In the genomic region with DNA sequence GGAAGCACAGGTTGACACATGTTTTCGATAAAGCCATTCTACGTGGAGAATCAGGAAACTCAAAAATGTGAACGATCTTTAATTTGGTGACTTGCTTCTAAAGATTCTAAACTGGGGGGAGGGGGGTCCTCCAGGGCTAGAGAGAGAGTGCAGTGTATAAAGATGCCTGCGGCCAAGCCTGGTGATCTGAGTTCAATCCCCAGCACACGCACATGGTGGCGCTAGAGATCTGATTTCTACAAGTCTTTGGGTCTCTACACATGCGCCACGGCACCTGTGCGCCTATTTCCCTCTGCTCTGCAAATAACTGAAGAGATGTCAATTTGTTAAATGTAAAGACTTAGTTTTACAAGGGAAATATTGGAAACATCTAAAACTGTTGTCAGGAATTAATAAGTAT, we compare ENCODE assay signal across 21 mouse cellular contexts.
A peak's percentile ranks its signal among the peaks of the same experiment; 100 is the strongest.
DNase-seq lines count a peak whose midpoint lies in the region; ATAC-seq and TF ChIP-seq lines count a peak whose summit lies in the region.
"Had no signal": no experiment of that assay in that cellular context is flagged by ENCODE, and none has a peak within 500 bp of the region (broad histone marks: within the 10 kb centered on the region; RNA-seq: fewer than 3 reads in every experiment).

No protein-coding gene starts in this region.

- no peak for DNase-seq in liver, embryonic 14.5 days (ENCODE audit: low read depth in 3 of 3, low spot score in 3 of 3)
- peak; percentile 6 for DNase-seq in NIH3T3 (ENCODE audit: low read depth)
- no peak for DNase-seq in left cerebral cortex, adult 11 months (ENCODE audit: low spot score)
- no peak for DNase-seq in right cerebral cortex, postnatal 10 days (ENCODE audit: low spot score in 2 of 2)
- DNase-seq: adrenal gland, postnatal 14 days; cerebellum, adult 2 months; heart, adult 18-20 months; kidney, adult 11 months; layer of hippocampus, adult 9-11 months; lung, adult 2 months; spleen, adult 18-20 months; thymus, postnatal 25 days had no signal

- H3K4me3 ChIP-seq in liver, embryonic 14.5 days (ENCODE audit: insufficient read depth in 1 of 2, low read depth in 2 of 2, low read length in 2 of 2): no peak overlapping the region
- H3K4me3 ChIP-seq in liver, embryonic 12.5 days: no peak overlapping the region
- no peak overlapping the region for H3K4me3 ChIP-seq in E14TG2a.4 (replicated peaks; ENCODE audit: low read length)
- H3K4me3 ChIP-seq: heart, embryonic 15.5 days; hindbrain, embryonic 10.5 days; midbrain, embryonic 15.5 days; stomach, embryonic 15.5 days had no signal

- 55% methylated on average over 9 of the region's 9 CpGs for WGBS in liver, embryonic 14.5 days (ENCODE audit: insufficient replicate concordance)
- WGBS in liver, embryonic 12.5 days (ENCODE audit: insufficient replicate concordance): 56% methylated on average over 9 of the region's 9 CpGs

- H3K27ac ChIP-seq in liver, embryonic 14.5 days: no peak overlapping the region
- no peak overlapping the region for H3K27ac ChIP-seq in liver, embryonic 12.5 days
- H3K27ac ChIP-seq: heart, embryonic 15.5 days; hindbrain, embryonic 10.5 days; kidney, postnatal 0 days; macrophage; midbrain, embryonic 15.5 days had no signal

- H3K36me3 ChIP-seq in liver, embryonic 14.5 days (replicated peaks; ENCODE audit: control insufficient read depth, insufficient read depth, low read depth): no peaks in the 10 kb centered on the region
- no peaks in the 10 kb centered on the region for H3K36me3 ChIP-seq in liver, embryonic 12.5 days
- H3K36me3 ChIP-seq in E14TG2a.4 (ENCODE audit: insufficient read depth, low read length): no peaks in the 10 kb centered on the region
- H3K36me3 ChIP-seq: heart, embryonic 15.5 days; hindbrain, embryonic 10.5 days; midbrain, embryonic 15.5 days; stomach, embryonic 15.5 days had no signal

- no peaks in the 10 kb centered on the region for H3K27me3 ChIP-seq in liver, embryonic 14.5 days (ENCODE audit: control insufficient read depth, insufficient read depth, low read length)
- H3K27me3 ChIP-seq in liver, embryonic 12.5 days (replicated peaks): no peaks in the 10 kb centered on the region
- H3K27me3 ChIP-seq in E14TG2a.4 (ENCODE audit: insufficient read depth, low read length): no peaks in the 10 kb centered on the region
- H3K27me3 ChIP-seq: heart, embryonic 15.5 days; midbrain, embryonic 15.5 days; stomach, embryonic 15.5 days had no signal

- 0 out of 2 replicates have a peak, but pooled peaks have one; percentile 7 for TF ChIP-seq CTCF in liver, embryonic 14.5 days (IDR thresholded peaks at IDR 0.05; ENCODE audit: low read depth)
- peak; percentile 50 for TF ChIP-seq CTCF in E14TG2a.4 (conservative IDR thresholded peaks at IDR 0.05; ENCODE audit: low read length)

- no peak overlapping the region for H3K4me2 ChIP-seq in liver, embryonic 14.5 days (ENCODE audit: low read depth)
- H3K4me2 ChIP-seq in liver, embryonic 12.5 days: no peak overlapping the region
- H3K4me2 ChIP-seq: heart, embryonic 15.5 days; midbrain, embryonic 15.5 days; stomach, embryonic 15.5 days had no signal

- H3K4me1 ChIP-seq in liver, embryonic 14.5 days (replicated peaks; ENCODE audit: control insufficient read depth in 2 of 2, insufficient read depth in 2 of 2, low read length in 1 of 2): no peaks in the 10 kb centered on the region
- H3K4me1 ChIP-seq in liver, embryonic 12.5 days: peaks cover 3% of the 10 kb centered on the region; the same call in 1 of the 2 replicates
- peaks cover 22% of the 10 kb centered on the region for H3K4me1 ChIP-seq in E14TG2a.4 (replicated peaks; ENCODE audit: low read depth, low read length)
- H3K4me1 ChIP-seq: heart, embryonic 15.5 days; hindbrain, embryonic 10.5 days; midbrain, embryonic 15.5 days; stomach, embryonic 15.5 days had no signal

- no peak for TF ChIP-seq EP300 in liver, embryonic 14.5 days (IDR thresholded peaks at IDR 0.05; ENCODE audit: low read depth)

- no peak for ATAC-seq in liver, embryonic 14.5 days (ENCODE audit: insufficient read depth)
- no peak for ATAC-seq in liver, embryonic 12.5 days
- 0 out of 2 replicates have a peak, but pooled peaks have one; percentile 41 for ATAC-seq in megakaryocyte progenitor cell, adult 5-6 weeks (replicated peaks; ENCODE audit: poor library complexity)
- ATAC-seq: midbrain, embryonic 15.5 days had no signal

- no peaks in the 10 kb centered on the region for H3K9me3 ChIP-seq in liver, embryonic 14.5 days (ENCODE audit: control insufficient read depth, low read length)
- H3K9me3 ChIP-seq in liver, embryonic 12.5 days (replicated peaks): no peaks in the 10 kb centered on the region
- H3K9me3 ChIP-seq in E14TG2a.4 (ENCODE audit: low read length): no peaks in the 10 kb centered on the region
- H3K9me3 ChIP-seq: heart, embryonic 15.5 days; hindbrain, embryonic 10.5 days; midbrain, embryonic 15.5 days; stomach, embryonic 15.5 days had no signal

- H3K9ac ChIP-seq in liver, embryonic 14.5 days (replicated peaks): no peak overlapping the region
- no peak overlapping the region for H3K9ac ChIP-seq in liver, embryonic 12.5 days
- H3K9ac ChIP-seq: heart, embryonic 15.5 days; midbrain, embryonic 15.5 days; stomach, embryonic 15.5 days had no signal
